Mouse (Mus musculus): ENCODE measurements at regions not wholly inside any gene's neighbourhood (a gene's known extent, or its start where the extent isn't known, plus 50 kb on each side); places are given as distances from the start of the nearest gene placed in this dataset.

DNA sequence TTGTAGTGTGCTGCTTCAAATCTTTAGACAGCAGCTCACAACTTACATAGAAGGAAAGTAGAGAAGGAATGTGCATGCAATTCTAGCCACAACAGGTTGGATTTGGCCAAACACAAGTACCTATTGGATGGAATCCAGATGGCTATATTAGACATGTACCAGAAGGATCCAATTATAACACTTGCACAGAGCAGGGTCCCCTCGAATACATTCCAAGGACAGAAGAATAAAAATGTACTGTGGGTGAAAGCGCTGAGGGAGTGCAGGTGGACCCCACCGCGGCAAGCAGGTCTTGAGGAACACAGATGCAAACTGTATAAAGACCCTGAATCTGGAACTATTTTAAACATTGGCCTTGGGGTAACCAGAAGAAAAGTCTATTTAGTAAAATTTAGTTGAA, 497.8 kb upstream of the Adgrl2 start:
- no peaks in the 10 kb centered on the region for H3K27me3 ChIP-seq
- no peaks in the 10 kb centered on the region for H3K9me3 ChIP-seq
- H3K4me2 ChIP-seq (replicated peaks): no peak overlapping the region
- H3K36me3 ChIP-seq: no peaks in the 10 kb centered on the region
- no peak overlapping the region for H3K4me3 ChIP-seq
- H3K27ac ChIP-seq: no peak overlapping the region
- WGBS: 26% methylated on average over 4 of the region's 4 CpGs
- peak; percentile 88 for ATAC-seq (ENCODE audit: insufficient number of reproducible peaks, insufficient read depth, low FRiP score, low TSS enrichment)
- no peak overlapping the region for H3K9ac ChIP-seq
- peaks cover 8% of the 10 kb centered on the region; the same call in 1 of the 2 replicates for H3K4me1 ChIP-seq

DNA sequence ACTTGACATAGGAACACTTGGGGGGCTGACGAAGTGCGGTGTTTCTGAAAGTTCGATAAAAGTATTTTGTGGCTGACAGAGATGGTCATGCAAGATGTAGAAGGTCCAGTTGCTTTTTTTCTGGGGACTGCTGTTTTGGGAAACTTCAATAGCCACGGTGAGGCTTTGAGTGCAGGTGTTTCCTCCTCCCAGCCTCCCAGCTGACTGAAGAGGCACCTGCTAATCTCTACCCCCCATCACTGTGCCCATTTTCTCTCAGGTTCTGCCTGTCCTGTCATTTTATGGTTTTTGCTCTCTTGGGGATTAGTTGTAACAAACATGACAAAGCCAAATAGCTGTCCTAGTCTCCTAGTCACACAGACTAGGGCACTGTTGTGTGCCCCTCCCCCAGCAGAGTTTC, 495.1 kb upstream of the Adgrl2 start:
- 76% methylated on average over 4 of the region's 4 CpGs for WGBS
- no peak for ATAC-seq (ENCODE audit: insufficient number of reproducible peaks, insufficient read depth, low FRiP score, low TSS enrichment)
- no peak overlapping the region for H3K4me3 ChIP-seq

DNA sequence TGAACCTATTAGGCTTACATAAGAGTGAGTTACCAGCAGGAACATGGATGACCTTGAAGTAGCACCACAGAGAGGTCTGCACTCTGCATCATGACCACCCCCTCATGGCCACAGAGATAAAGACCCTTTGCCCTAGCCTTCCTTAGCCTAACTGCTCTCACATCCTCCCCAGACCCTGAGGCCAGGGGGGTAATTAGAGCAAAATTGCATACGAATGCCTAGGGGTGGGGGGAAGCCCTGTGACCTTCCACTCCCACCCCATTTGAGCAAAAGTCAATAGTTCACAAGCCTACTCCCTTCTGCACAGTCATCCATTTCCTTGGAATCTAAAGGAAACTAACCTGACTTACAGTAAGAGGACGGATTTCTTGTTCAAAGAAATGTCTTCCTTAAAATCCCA, 494.0 kb upstream of the Adgrl2 start:
- Histone ChIP-seq H3K27me3 (no peaks in the 10 kb centered on the region), H3K4me3 (no peak overlapping the region), H3K9me3 (no peaks in the 10 kb centered on the region), H3K9ac (no peak overlapping the region), H3K4me2 (replicated peaks) (no peak overlapping the region), H3K4me1 (peaks cover 8% of the 10 kb centered on the region; the same call in 1 of the 2 replicates), H3K36me3 (no peaks in the 10 kb centered on the region), H3K27ac (no peak overlapping the region)
- ATAC-seq (ENCODE audit: insufficient number of reproducible peaks, insufficient read depth, low FRiP score, low TSS enrichment): no peak
- 58% methylated on average over 2 of the region's 2 CpGs for WGBS

More for the DNA sequence above, 495.1 kb upstream of the Adgrl2 start:
- Histone ChIP-seq H3K27ac (no peak overlapping the region), H3K4me1 (peaks cover 8% of the 10 kb centered on the region; the same call in 1 of the 2 replicates), H3K27me3 (no peaks in the 10 kb centered on the region), H3K9me3 (no peaks in the 10 kb centered on the region), H3K36me3 (no peaks in the 10 kb centered on the region), H3K9ac (no peak overlapping the region), H3K4me2 (replicated peaks) (no peak overlapping the region)

DNA sequence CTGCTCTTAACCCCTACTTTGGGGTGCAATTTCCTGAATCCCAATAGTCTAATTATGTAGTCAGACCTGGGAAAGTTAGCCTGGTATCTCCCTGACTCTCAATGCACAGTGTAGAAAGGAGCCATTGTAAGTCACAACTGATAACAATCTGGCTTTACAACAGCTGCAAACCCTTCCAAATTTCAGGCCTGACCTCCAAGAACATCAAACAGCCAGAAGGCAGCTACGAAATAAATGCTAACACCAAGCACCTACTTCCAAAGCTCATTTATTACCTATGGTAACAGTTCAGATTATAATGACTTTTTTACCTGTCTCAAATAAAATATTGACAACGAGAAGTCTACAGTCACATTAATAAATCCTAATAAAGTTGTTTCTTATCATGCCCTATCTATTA, 485.8 kb upstream of the Adgrl2 start:
- Histone ChIP-seq H3K9me3 (no peaks in the 10 kb centered on the region), H3K4me2 (replicated peaks) (no peak overlapping the region), H3K9ac (no peak overlapping the region), H3K36me3 (no peaks in the 10 kb centered on the region), H3K27ac (no peak overlapping the region), H3K4me1 (0 out of 2 replicates have a peak, but pooled peaks cover 3% of the 10 kb centered on the region), H3K27me3 (no peaks in the 10 kb centered on the region), H3K4me3 (no peak overlapping the region)
- 51% methylated on average over 2 of the region's 2 CpGs for WGBS
- no peak for ATAC-seq (ENCODE audit: insufficient number of reproducible peaks, insufficient read depth, low FRiP score, low TSS enrichment)

DNA sequence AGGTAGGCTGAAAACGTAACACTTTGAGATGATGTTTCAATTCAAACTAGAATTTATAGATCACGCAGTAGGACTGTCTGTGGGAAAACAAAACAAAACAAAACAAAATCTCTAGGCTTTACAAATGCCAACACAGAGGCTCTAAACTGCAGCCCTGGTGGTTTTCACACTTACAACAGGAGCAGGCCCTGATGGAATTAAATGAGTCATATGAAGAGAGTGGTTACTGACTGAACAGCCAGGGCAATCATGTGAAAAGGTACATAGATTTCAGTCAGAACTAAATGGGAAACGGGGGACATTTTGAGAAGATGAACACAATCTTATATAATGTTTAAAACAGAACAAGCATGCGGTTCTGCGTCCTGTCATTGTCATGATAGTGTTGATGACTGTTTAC, 476.6 kb upstream of the Adgrl2 start:
- Histone ChIP-seq H3K27me3 (no peaks in the 10 kb centered on the region), H3K36me3 (no peaks in the 10 kb centered on the region), H3K9me3 (no peaks in the 10 kb centered on the region), H3K9ac (no peak overlapping the region), H3K4me3 (no peak overlapping the region), H3K4me2 (replicated peaks) (no peak overlapping the region), H3K4me1 (no peaks in the 10 kb centered on the region), H3K27ac (no peak overlapping the region)
- no peak for ATAC-seq (ENCODE audit: insufficient number of reproducible peaks, insufficient read depth, low FRiP score, low TSS enrichment)
- 84% methylated on average over 5 of the region's 5 CpGs for WGBS

GRCm38 (mm10) chr3:149464603-149465002, 474.2 kb upstream of the Adgrl2 start:
- Histone ChIP-seq H3K9ac (no peak overlapping the region), H3K36me3 (no peaks in the 10 kb centered on the region), H3K27ac (no peak overlapping the region), H3K27me3 (no peaks in the 10 kb centered on the region), H3K4me1 (no peaks in the 10 kb centered on the region), H3K9me3 (no peaks in the 10 kb centered on the region), H3K4me3 (no peak overlapping the region), H3K4me2 (replicated peaks) (no peak overlapping the region)
- 90% methylated on average over 5 of the region's 5 CpGs for WGBS
- ATAC-seq (ENCODE audit: insufficient number of reproducible peaks, insufficient read depth, low FRiP score, low TSS enrichment): no peak

GRCm38 (mm10) chr3:149462121-149462541, 471.8 kb upstream of the Adgrl2 start:
- WGBS: 63% methylated on average over 2 of the region's 2 CpGs
- H3K27ac ChIP-seq: no peak overlapping the region
- no peak overlapping the region for H3K9ac ChIP-seq
- no peaks in the 10 kb centered on the region for H3K4me1 ChIP-seq
- H3K4me3 ChIP-seq: no peak overlapping the region
- no peaks in the 10 kb centered on the region for H3K27me3 ChIP-seq
- H3K9me3 ChIP-seq: no peaks in the 10 kb centered on the region
- H3K36me3 ChIP-seq: no peaks in the 10 kb centered on the region
- no peak for ATAC-seq (ENCODE audit: insufficient number of reproducible peaks, insufficient read depth, low FRiP score, low TSS enrichment)
- no peak overlapping the region for H3K4me2 ChIP-seq (replicated peaks)

DNA sequence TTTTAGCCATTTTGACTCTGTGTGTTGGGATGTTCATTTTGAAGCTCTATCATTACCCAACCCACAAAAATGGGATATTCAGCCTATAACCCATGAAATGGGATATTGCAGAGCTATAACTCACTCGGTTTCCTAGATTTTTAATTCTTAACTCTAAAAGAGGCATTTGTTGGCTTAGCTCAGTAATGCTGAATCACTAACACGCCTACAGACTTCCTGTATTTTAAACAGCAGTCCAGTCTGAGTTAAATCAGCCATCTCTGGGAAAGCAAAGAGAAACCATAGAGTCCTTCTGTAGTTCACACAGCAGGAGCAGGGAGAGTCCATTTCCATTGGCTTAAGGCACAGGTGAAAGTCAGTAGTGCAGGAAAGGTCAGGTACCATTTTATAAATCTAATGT, 471.3 kb upstream of the Adgrl2 start:
- no peak overlapping the region for H3K4me3 ChIP-seq
- H3K4me2 ChIP-seq (replicated peaks): no peak overlapping the region
- H3K9me3 ChIP-seq: no peaks in the 10 kb centered on the region
- no peak overlapping the region for H3K27ac ChIP-seq
- no peaks in the 10 kb centered on the region for H3K4me1 ChIP-seq
- H3K9ac ChIP-seq: no peak overlapping the region
- no peak for ATAC-seq (ENCODE audit: insufficient number of reproducible peaks, insufficient read depth, low FRiP score, low TSS enrichment)
- no peaks in the 10 kb centered on the region for H3K27me3 ChIP-seq
- WGBS: 81% methylated on average over 2 of the region's 2 CpGs
- H3K36me3 ChIP-seq: no peaks in the 10 kb centered on the region

DNA sequence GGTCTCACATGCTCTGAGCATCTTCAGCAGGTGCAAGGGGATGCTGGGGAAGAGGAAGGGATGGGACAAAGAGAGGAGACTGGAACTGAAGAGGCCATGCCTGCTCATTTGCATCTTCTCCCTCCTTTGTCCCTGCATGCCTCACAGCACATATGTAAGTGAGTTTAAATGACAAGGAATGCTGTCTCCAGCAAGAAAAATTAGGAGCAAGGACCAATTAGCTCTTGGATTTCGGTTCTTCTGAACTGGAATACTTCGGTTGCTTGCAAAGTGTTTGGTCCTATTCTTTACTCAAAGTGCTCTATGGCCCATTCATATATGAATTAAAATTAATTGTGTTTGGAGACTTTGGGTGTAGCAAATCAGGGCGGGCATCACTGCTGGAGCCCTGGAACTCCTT, 459.0 kb upstream of the Adgrl2 start:
- WGBS: 82% methylated on average over 3 of the region's 3 CpGs
- no peaks in the 10 kb centered on the region for H3K9me3 ChIP-seq
- H3K27ac ChIP-seq: no peak overlapping the region
- H3K27me3 ChIP-seq: 0 out of 2 replicates have a peak, but pooled peaks cover 3% of the 10 kb centered on the region
- H3K4me2 ChIP-seq (replicated peaks): no peak overlapping the region
- H3K9ac ChIP-seq: no peak overlapping the region
- H3K36me3 ChIP-seq: no peaks in the 10 kb centered on the region
- no peak for ATAC-seq (ENCODE audit: insufficient number of reproducible peaks, insufficient read depth, low FRiP score, low TSS enrichment)
- no peak overlapping the region for H3K4me3 ChIP-seq
- H3K4me1 ChIP-seq: peaks cover 4% of the 10 kb centered on the region; the same call in 1 of the 2 replicates

- Histone ChIP-seq H3K9ac (no peak overlapping the region), H3K9me3 (no peaks in the 10 kb centered on the region), H3K27ac (no peak overlapping the region), H3K4me3 (no peak overlapping the region), H3K27me3 (0 out of 2 replicates have a peak, but pooled peaks cover 3% of the 10 kb centered on the region), H3K36me3 (no peaks in the 10 kb centered on the region), H3K4me2 (replicated peaks) (no peak overlapping the region), H3K4me1 (peaks cover 13% of the 10 kb centered on the region)
- ATAC-seq (ENCODE audit: insufficient number of reproducible peaks, insufficient read depth, low FRiP score, low TSS enrichment): no peak
- WGBS: 71% methylated on average over 6 of the region's 6 CpGs
Observed at GRCm38 (mm10) chr3:149445991-149446564, 455.7 kb upstream of the Adgrl2 start.

DNA sequence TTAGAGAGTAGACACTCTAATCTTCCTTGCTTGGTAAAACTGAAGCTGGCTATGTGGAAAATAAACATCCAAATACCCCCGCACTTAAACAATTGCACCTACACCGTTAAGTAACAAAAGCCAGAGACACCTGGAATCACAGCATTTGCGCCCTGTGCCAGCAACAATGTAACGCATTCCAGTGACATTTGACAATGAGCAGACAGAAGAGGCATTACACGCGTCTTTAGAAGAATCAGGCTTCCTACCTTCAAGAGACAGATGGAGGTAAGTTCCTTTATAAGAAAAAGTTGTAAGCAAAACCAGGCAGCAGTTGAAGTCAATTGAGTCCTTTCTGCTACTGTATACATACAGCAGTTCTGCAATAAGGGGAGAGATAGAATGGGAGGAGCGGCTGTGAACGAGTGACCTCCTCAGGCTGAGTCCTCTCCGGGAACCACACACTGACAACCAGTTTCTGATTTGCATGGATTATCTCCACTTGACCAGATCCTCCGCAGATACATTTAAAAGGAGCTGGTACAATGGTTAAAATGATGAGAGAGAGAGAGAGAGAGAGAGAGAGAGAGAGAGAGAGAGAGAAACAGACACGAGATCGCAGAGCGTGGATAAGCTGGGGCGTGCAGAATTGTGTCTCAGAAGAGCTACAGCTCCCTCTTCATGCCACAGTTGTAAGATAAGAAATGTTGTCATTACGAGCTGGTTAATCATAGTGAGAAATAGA, 454.7 kb upstream of the Adgrl2 start:
- 0 out of 2 replicates have a peak, but pooled peaks cover 3% of the 10 kb centered on the region for H3K27me3 ChIP-seq
- peak overlapping the region; percentile 27 for H3K4me3 ChIP-seq
- ATAC-seq (ENCODE audit: insufficient number of reproducible peaks, insufficient read depth, low FRiP score, low TSS enrichment): 0 out of 2 replicates have a peak, but pooled peaks have one; percentile 74
- 16% methylated on average over 15 of the region's 15 CpGs for WGBS
- peaks cover 13% of the 10 kb centered on the region for H3K4me1 ChIP-seq
- no peaks in the 10 kb centered on the region for H3K9me3 ChIP-seq
- H3K9ac ChIP-seq: no peak overlapping the region
- no peaks in the 10 kb centered on the region for H3K36me3 ChIP-seq
- peak overlapping the region; percentile 44 for H3K4me2 ChIP-seq (replicated peaks)
- no peak overlapping the region for H3K27ac ChIP-seq

GRCm38 (mm10) chr3:149444377-149444776, 454.0 kb upstream of the Adgrl2 start:
- H3K27me3 ChIP-seq: 0 out of 2 replicates have a peak, but pooled peaks cover 3% of the 10 kb centered on the region
- H3K27ac ChIP-seq: no peak overlapping the region
- peaks cover 13% of the 10 kb centered on the region for H3K4me1 ChIP-seq
- H3K36me3 ChIP-seq: no peaks in the 10 kb centered on the region
- no peaks in the 10 kb centered on the region for H3K9me3 ChIP-seq
- H3K9ac ChIP-seq: no peak overlapping the region
- no peak overlapping the region for H3K4me2 ChIP-seq (replicated peaks)
- no peak for ATAC-seq (ENCODE audit: insufficient number of reproducible peaks, insufficient read depth, low FRiP score, low TSS enrichment)
- H3K4me3 ChIP-seq: no peak overlapping the region
- WGBS: 65% methylated on average over 8 of the region's 8 CpGs
